Mouse (Mus musculus) limb, embryonic 14.5 days (tissue): ENCODE measurements around the gene Pfkm. TPM values are rescaled to one million over a fixed set of nuclear protein-coding genes. Genes with fewer than 3 reads are reported as not detected.

Experiments
- ATAC-seq: fragments of 200-750 bp; cut with Nextera tagmentation; 2 replicates; pipeline ENCODE4 v1.8.0; 2017; ENCODE audit warnings: low read depth, moderate number of reproducible peaks, moderate TSS enrichment; ENCODE audit not compliant: low FRiP score
- DNase-seq: peaks from one replicate; pipeline ENCODE4 v3.0.0-alpha.2; 2015; ENCODE audit warnings: low spot score
- H3K27ac ChIP-seq: fragments of 300-500 bp; sonication (generic); replicated peaks from 2 replicates; pipeline ENCODE4 v1.5.1; 2014; ENCODE audit warnings: low read depth, mild to moderate bottlenecking, low read length, moderate library complexity, mixed read lengths
- H3K27me3 ChIP-seq: fragments of 300-500 bp; sonication (generic); 2 replicates; pipeline ENCODE4 v1.6.1; 2014; ENCODE audit warnings: low read length, mixed read lengths; ENCODE audit not compliant: control insufficient read depth, insufficient read depth
- H3K36me3 ChIP-seq: fragments of 300-500 bp; sonication (generic); 2 replicates; pipeline ENCODE4 v1.6.1; 2014; ENCODE audit warnings: mild to moderate bottlenecking, low read length, moderate library complexity, mixed read lengths; ENCODE audit not compliant: control insufficient read depth, insufficient read depth
- H3K4me1 ChIP-seq: fragments of 300-500 bp; sonication (generic); 2 replicates; pipeline ENCODE4 v1.6.1; 2014; ENCODE audit warnings: antibody characterized with exemption, low read length, mixed read lengths; ENCODE audit not compliant: control insufficient read depth, insufficient read depth
- H3K4me2 ChIP-seq: fragments of 300-500 bp; sonication (generic); replicated peaks from 2 replicates; pipeline ENCODE4 v1.6.1; 2014; ENCODE audit warnings: low read depth, mild to moderate bottlenecking, low read length, moderate library complexity; ENCODE audit not compliant: severe bottlenecking
- H3K4me3 ChIP-seq: fragments of 300-500 bp; sonication (generic); replicated peaks from 2 replicates; pipeline ENCODE4 v1.5.1; 2014; ENCODE audit warnings: low read length
- H3K9ac ChIP-seq: fragments of 300-500 bp; sonication (generic); 2 replicates; pipeline ENCODE4 v1.6.1; 2014; ENCODE audit warnings: mild to moderate bottlenecking, low read depth, low read length, moderate library complexity; ENCODE audit not compliant: severe bottlenecking
- H3K9me3 ChIP-seq: fragments of 300-500 bp; sonication (generic); 2 replicates; pipeline ENCODE4 v1.6.1; 2016; ENCODE audit warnings: low read length; ENCODE audit not compliant: control insufficient read depth
- POLR2A ChIP-seq: fragments of 200-500 bp; IDR thresholded peaks from 2 replicates; pipeline ENCODE4 v1.8.0; 2012; ENCODE audit warnings: inconsistent platforms, mild to moderate bottlenecking, moderate library complexity, borderline replicate concordance; ENCODE audit not compliant: insufficient read depth, insufficient read length; ENCODE audit errors: extremely low read depth
- WGBS: fragments of 180-500 bp; shearing (Covaris S2); extraction: QIAGEN DNeasy Blood & Tissue Kit; methylation state at CpG from one replicate; pipeline ENCODE4 v1.1.7; 2014; 5-methylcytosine and 5-hydroxymethylcytosine counted together
- polyA plus RNA-seq, 2 experiments: library from polyadenylated mRNA; depleted of rRNA in 1 of 2; stranded (reverse) in 1 of 2; unstranded in 1 of 2; fragments of >200 nt; fragmentation: Nextera tagmentation in 1 of 2; extraction: Ambion mirVana in 1 of 2; gene quantifications; 2 replicates each; pipeline versions ENCODE4 v1.2.1 to v1.2.3; 2012 to 2014

Pfkm gene
- polyA plus RNA-seq, 2 experiments = 49.8 to 75.8 TPM

DNA sequence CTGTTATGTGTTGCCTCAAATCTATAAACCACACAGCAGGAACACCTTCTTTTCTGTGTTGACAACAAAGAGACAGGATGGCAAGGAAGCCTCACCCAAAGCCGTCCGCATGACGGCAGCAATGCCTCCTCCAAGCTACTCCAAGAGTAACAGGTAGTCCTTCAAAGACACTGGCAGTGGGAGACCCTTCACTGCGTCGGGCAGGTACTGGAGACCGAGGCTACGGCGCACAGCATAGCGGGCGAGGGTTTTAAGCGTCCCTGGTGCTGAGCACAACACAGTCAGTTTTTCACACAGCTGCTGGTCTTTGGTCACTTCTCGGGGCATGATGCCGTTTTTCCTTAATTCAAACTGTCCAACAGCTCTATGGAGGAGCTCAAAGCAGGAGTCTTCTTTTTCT is 43.3 kb downstream of the Pfkm start:
- Histone ChIP-seq H3K4me2 (no peak overlapping the region), H3K27me3 (no peaks in the 10 kb centered on the region), H3K4me3 (no peak overlapping the region), H3K27ac (no peak overlapping the region), H3K9ac (no peak overlapping the region), H3K36me3 (peaks cover 93% of the 10 kb centered on the region), H3K9me3 (no peaks in the 10 kb centered on the region), H3K4me1 (no peaks in the 10 kb centered on the region)
- no peak for DNase-seq
- TF ChIP-seq POLR2A = no peak
- ATAC-seq = no peak
- WGBS = 93% methylated on average over 13 of the region's 13 CpGs

DNA sequence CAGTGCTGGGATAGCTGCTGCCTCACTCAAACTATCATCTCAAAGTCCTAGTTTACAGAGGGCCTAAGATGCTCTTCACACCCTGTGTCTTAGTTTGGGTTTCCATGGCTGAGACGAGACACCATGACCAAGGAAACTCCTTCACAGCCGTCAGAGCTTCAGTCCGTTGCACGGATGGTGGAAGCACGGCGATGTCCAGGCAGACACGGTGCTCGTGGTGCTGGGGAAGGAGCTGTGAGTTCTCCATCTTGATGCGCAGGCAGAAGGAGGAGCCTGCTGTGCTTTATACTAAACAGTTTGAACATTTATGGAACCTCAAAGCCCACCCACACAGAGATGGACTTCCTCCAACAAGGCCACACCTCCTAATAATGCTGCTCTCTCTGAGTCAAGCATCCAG is 44.5 kb downstream of the Pfkm start:
- H3K4me2 ChIP-seq = no peak overlapping the region
- H3K9me3 ChIP-seq = no peaks in the 10 kb centered on the region
- no peak overlapping the region for H3K9ac ChIP-seq
- ATAC-seq (no peak), DNase-seq (no peak)
- H3K27ac ChIP-seq = no peak overlapping the region
- WGBS = 94% methylated on average over 9 of the region's 9 CpGs
- H3K27me3 ChIP-seq = no peaks in the 10 kb centered on the region
- H3K4me1 ChIP-seq = no peaks in the 10 kb centered on the region
- TF ChIP-seq POLR2A = no peak
- H3K4me3 ChIP-seq = no peak overlapping the region
- H3K36me3 ChIP-seq = peaks cover 90% of the 10 kb centered on the region

- ATAC-seq (no peak), DNase-seq (no peak)
- Histone ChIP-seq H3K27ac (no peak overlapping the region), H3K9me3 (no peaks in the 10 kb centered on the region), H3K4me1 (no peaks in the 10 kb centered on the region), H3K36me3 (peaks cover 70% of the 10 kb centered on the region), H3K27me3 (no peaks in the 10 kb centered on the region), H3K4me3 (no peak overlapping the region), H3K9ac (no peak overlapping the region), H3K4me2 (no peak overlapping the region)
- TF ChIP-seq POLR2A = no peak
- 52% methylated on average over 7 of the region's 7 CpGs for WGBS
These were observed 47.4 kb downstream of the Pfkm start for GRCm38 (mm10) chr15:98139763-98140162.

DNA sequence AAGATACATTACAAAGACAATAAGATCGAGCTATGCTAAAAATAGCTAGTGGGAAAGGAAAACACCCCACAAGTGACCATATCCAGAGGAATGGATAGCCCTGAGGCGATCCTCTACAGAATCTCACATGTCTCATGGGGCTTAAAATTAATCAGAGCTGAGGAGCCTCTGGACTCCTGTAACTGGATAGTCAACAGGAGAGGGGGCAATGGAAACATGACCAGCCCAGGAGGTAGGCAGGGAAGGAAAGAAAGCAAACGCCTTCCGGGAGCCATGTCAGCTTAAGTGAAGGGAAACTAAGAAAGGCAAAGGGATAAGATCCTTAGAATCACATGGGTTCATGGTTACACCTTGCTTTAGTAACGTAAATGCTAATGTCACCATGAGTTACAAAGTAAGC is 48.4 kb downstream of the Pfkm start:
- Histone ChIP-seq H3K4me1 (0 out of 2 replicates have a peak, but pooled peaks cover under 1% of the 10 kb centered on the region), H3K27ac (no peak overlapping the region), H3K4me3 (no peak overlapping the region), H3K9ac (no peak overlapping the region), H3K36me3 (peaks cover 60% of the 10 kb centered on the region), H3K4me2 (no peak overlapping the region), H3K27me3 (no peaks in the 10 kb centered on the region), H3K9me3 (no peaks in the 10 kb centered on the region)
- WGBS = 95% methylated on average over 5 of the region's 5 CpGs
- ATAC-seq = no peak
- DNase-seq = no peak
- TF ChIP-seq POLR2A = no peak

DNA sequence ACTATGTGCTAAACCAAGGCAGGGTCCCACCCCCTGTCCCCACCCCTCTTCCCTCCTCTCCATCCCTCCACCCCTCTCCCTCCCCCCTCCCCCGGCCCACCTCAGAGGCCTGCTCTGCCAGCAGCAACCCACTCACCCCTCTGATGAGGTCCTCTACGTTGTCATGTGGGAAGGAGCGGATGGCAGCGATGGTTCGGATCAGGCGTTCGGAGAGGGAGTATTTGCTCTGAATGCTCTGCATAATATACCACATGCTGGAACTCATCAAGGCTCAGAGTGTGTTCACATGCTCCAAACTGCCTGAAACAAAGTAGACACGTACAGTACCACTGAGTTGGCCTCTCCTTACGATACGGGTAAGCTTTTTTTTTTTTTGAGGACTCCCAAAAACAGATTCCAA is 50.1 kb downstream of the Pfkm start:
- no peak overlapping the region for H3K9ac ChIP-seq
- DNase-seq (no peak), ATAC-seq (no peak)
- no peak overlapping the region for H3K4me3 ChIP-seq
- H3K36me3 ChIP-seq = peaks cover 43% of the 10 kb centered on the region
- 0 out of 2 replicates have a peak, but pooled peaks cover 3% of the 10 kb centered on the region for H3K4me1 ChIP-seq
- no peak overlapping the region for H3K27ac ChIP-seq
- H3K9me3 ChIP-seq = no peaks in the 10 kb centered on the region
- WGBS = 84% methylated on average over 10 of the region's 10 CpGs
- no peak overlapping the region for H3K4me2 ChIP-seq
- no peak for TF ChIP-seq POLR2A
- H3K27me3 ChIP-seq = no peaks in the 10 kb centered on the region
